Mouse (Mus musculus) cerebellum, adult 2 months (tissue): ENCODE results near the gene Pin1rt1. TPM values are rescaled to one million over a fixed set of nuclear protein-coding genes. Genes with fewer than 3 reads are reported as not detected.
A peak's percentile ranks its signal among the peaks of the same experiment; 100 is the strongest.

Source experiments
- DNase-seq, 2 experiments: peaks; one replicate each; pipeline ENCODE4 v3.0.0; 2021
- H3K27ac ChIP-seq: fragments of 200-500 bp; 2 replicates; pipeline ENCODE4 v1.5.1; 2012; ENCODE audit warnings: low read length, control low read depth, inconsistent platforms; ENCODE audit not compliant: insufficient read depth
- H3K27me3 ChIP-seq: fragments of 200-500 bp; 2 replicates; pipeline ENCODE4 v1.6.1; 2012; ENCODE audit warnings: inconsistent platforms, mild to moderate bottlenecking, low read length, moderate library complexity; ENCODE audit not compliant: control insufficient read depth, insufficient read depth
- H3K4me1 ChIP-seq: fragments of 200-500 bp; 2 replicates; pipeline ENCODE4 v1.6.1; 2011; ENCODE audit warnings: low read length; ENCODE audit not compliant: control insufficient read depth, insufficient read depth
- H3K4me3 ChIP-seq: fragments of 200-500 bp; replicated peaks from 2 replicates; pipeline ENCODE3; 2011; ENCODE audit warnings: mild to moderate bottlenecking, low read depth, low read length, control low read depth; ENCODE audit not compliant: insufficient read depth
- CTCF ChIP-seq: fragments of 200-500 bp; IDR thresholded peaks from 2 replicates; pipeline ENCODE4 v1.5.1; 2011; ENCODE audit warnings: low read depth, mild to moderate bottlenecking, control low read depth, low read length, moderate library complexity, borderline replicate concordance; ENCODE audit not compliant: insufficient read depth
- POLR2A ChIP-seq: fragments of 200-500 bp; IDR thresholded peaks from 2 replicates; pipeline ENCODE4 v1.6.1; 2011; ENCODE audit warnings: low read length, control low read depth, borderline replicate concordance; ENCODE audit not compliant: insufficient read depth
- whole genome bisulfite sequencing: fragments of 180-500 bp; shearing (Covaris S2); methylation state at CpG from one replicate; pipeline ENCODE4 v1.1.7; 2018; 5-methylcytosine and 5-hydroxymethylcytosine counted together
- polyA plus RNA-seq: library from polyadenylated mRNA; depleted of rRNA; stranded (reverse); fragments of >200 nt; gene quantifications from 2 replicates; pipeline ENCODE4 v1.2.3, GENCODE M21; 2012; rRNA removed

Gene Pin1rt1
- polyA plus RNA-seq, 1 experiment = 0.08 TPM

- TF ChIP-seq CTCF (no peak), POLR2A (no peak)
- no peak overlapping the region for H3K4me3 ChIP-seq
- no peak for DNase-seq
- no peaks in the 10 kb centered on the region for H3K27me3 ChIP-seq
- peaks cover 9% of the 10 kb centered on the region; the same call in 1 of the 2 replicates for H3K4me1 ChIP-seq
- no peak overlapping the region for H3K27ac ChIP-seq
- 84% methylated on average over 3 of the region's 3 CpGs for WGBS
Observed at GRCm38 (mm10) chr2:104688321-104688720, 27.9 kb downstream of the Pin1rt1 start.

GRCm38 (mm10) chr2:104687261-104687660, 28.9 kb downstream of the Pin1rt1 start:
- TF ChIP-seq POLR2A (no peak), CTCF (no peak)
- no peak for DNase-seq
- WGBS = 82% methylated on average over 3 of the region's 3 CpGs
- Histone ChIP-seq H3K27ac (no peak overlapping the region), H3K4me1 (peaks cover 9% of the 10 kb centered on the region; the same call in 1 of the 2 replicates), H3K27me3 (no peaks in the 10 kb centered on the region), H3K4me3 (no peak overlapping the region)

- DNase-seq = peak; percentile 74 to 76
- no peaks in the 10 kb centered on the region for H3K27me3 ChIP-seq
- peaks cover 9% of the 10 kb centered on the region; the same call in 1 of the 2 replicates for H3K4me1 ChIP-seq
- H3K27ac ChIP-seq = no peak overlapping the region
- H3K4me3 ChIP-seq = no peak overlapping the region
- TF ChIP-seq POLR2A (no peak), CTCF (peak; percentile 95)
- 7% methylated on average over 13 of the region's 13 CpGs for WGBS
Observed at GRCm38 (mm10) chr2:104685418-104685817, 30.8 kb downstream of the Pin1rt1 start.

GRCm38 (mm10) chr2:104684771-104685170, 31.4 kb downstream of the Pin1rt1 start:
- WGBS = 92% methylated on average over 4 of the region's 4 CpGs
- Histone ChIP-seq H3K4me3 (no peak overlapping the region), H3K4me1 (peaks cover 9% of the 10 kb centered on the region; the same call in 1 of the 2 replicates), H3K27ac (no peak overlapping the region), H3K27me3 (no peaks in the 10 kb centered on the region)
- no peak for TF ChIP-seq CTCF
- TF ChIP-seq POLR2A = no peak
- no peak for DNase-seq

- WGBS = 87% methylated on average over 3 of the region's 3 CpGs
- Histone ChIP-seq H3K4me1 (no peaks in the 10 kb centered on the region), H3K4me3 (no peak overlapping the region), H3K27ac (no peak overlapping the region), H3K27me3 (no peaks in the 10 kb centered on the region)
- no peak for TF ChIP-seq CTCF
- no peak for TF ChIP-seq POLR2A
- DNase-seq = no peak
Observed at GRCm38 (mm10) chr2:104677326-104677725, 38.9 kb downstream of the Pin1rt1 start.

GRCm38 (mm10) chr2:104671724-104672123, 44.5 kb downstream of the Pin1rt1 start:
- H3K4me3 ChIP-seq = no peak overlapping the region
- no peaks in the 10 kb centered on the region for H3K27me3 ChIP-seq
- DNase-seq = no peak
- no peak overlapping the region for H3K27ac ChIP-seq
- TF ChIP-seq POLR2A (no peak), CTCF (no peak)
- no peaks in the 10 kb centered on the region for H3K4me1 ChIP-seq

GRCm38 (mm10) chr2:104669122-104669804, 46.9 kb downstream of the Pin1rt1 start:
- WGBS = 91% methylated on average over 6 of the region's 6 CpGs
- H3K27ac ChIP-seq = no peak overlapping the region
- H3K4me3 ChIP-seq = no peak overlapping the region
- TF ChIP-seq POLR2A (no peak), CTCF (no peak)
- no peaks in the 10 kb centered on the region for H3K4me1 ChIP-seq
- DNase-seq = no peak
- no peaks in the 10 kb centered on the region for H3K27me3 ChIP-seq

Other genes starting within 250 kb of the Pin1rt1 start
- 39.5 and 43.1 TPM in 2 replicates for gene Hipk3, start 221.9 kb downstream of the Pin1rt1 start, polyA plus RNA-seq
- 35.7 and 35.8 TPM in 2 replicates for gene Cstf3, start 125.9 kb downstream of the Pin1rt1 start, polyA plus RNA-seq
- gene Tcp11l1, start 4.2 kb downstream of the Pin1rt1 start, polyA plus RNA-seq = 27.7 and 29.5 TPM in 2 replicates
- 2.3 and 3.6 TPM in 2 replicates for gene Depdc7, start 26.5 kb upstream of the Pin1rt1 start, polyA plus RNA-seq
- 7.9 and 8.3 TPM in 2 replicates for gene Qser1, start 100.4 kb upstream of the Pin1rt1 start, polyA plus RNA-seq
- gene Prrg4, start 133.5 kb upstream of the Pin1rt1 start, polyA plus RNA-seq = 0.16 and 0.51 TPM in 2 replicates
- 5.5 TPM in 2 replicates for gene Ccdc73, start 151.4 kb upstream of the Pin1rt1 start, polyA plus RNA-seq